In genomic region chr12:94795913-94796615, GRCm38 (mm10) we compare ENCODE assay signal across 22 mouse cellular contexts.
DNase-seq lines count a peak whose midpoint lies in the region; ATAC-seq lines count a peak whose summit lies in the region.
"Had no signal": no experiment of that assay in that cellular context is flagged by ENCODE, and none has a peak within 500 bp of the region (broad histone marks: within the 10 kb centered on the region; RNA-seq: fewer than 3 reads in every experiment).

No protein-coding gene starts in this region.

- H3K27ac ChIP-seq in kidney, embryonic 14.5 days (ENCODE audit: low read depth, low read length): no peak overlapping the region
- H3K27ac ChIP-seq in embryonic facial prominence, embryonic 11.5 days (replicated peaks; ENCODE audit: low read depth, low read length): no peak overlapping the region
- H3K27ac ChIP-seq in heart, embryonic 11.5 days (ENCODE audit: low read depth, low read length): no peak overlapping the region
- H3K27ac ChIP-seq: embryonic facial prominence, embryonic 15.5 days; forebrain, embryonic 10.5 days; heart, embryonic 10.5 days; heart, embryonic 15.5 days; hindbrain, embryonic 15.5 days had no signal

- H3K27me3 ChIP-seq in kidney, embryonic 14.5 days (ENCODE audit: control insufficient read depth, insufficient read depth, low read length): no peaks in the 10 kb centered on the region
- H3K27me3 ChIP-seq in embryonic facial prominence, embryonic 11.5 days (ENCODE audit: control insufficient read depth, insufficient read depth, low read length): no peaks in the 10 kb centered on the region
- H3K27me3 ChIP-seq in heart, embryonic 11.5 days (ENCODE audit: control insufficient read depth, insufficient read depth, low read length): no peaks in the 10 kb centered on the region
- H3K27me3 ChIP-seq: embryonic facial prominence, embryonic 15.5 days; heart, embryonic 15.5 days; hindbrain, embryonic 15.5 days had no signal

- ATAC-seq in kidney, embryonic 14.5 days (ENCODE audit: low FRiP score, low TSS enrichment): peak; percentile 78; the same call in 1 of the 2 replicates
- ATAC-seq in embryonic facial prominence, embryonic 11.5 days (replicated peaks; ENCODE audit: insufficient number of reproducible peaks, low FRiP score, low TSS enrichment, low read depth): no peak
- no peak for ATAC-seq in heart, embryonic 11.5 days (replicated peaks; ENCODE audit: insufficient number of reproducible peaks, low FRiP score, low TSS enrichment)
- ATAC-seq: forebrain, embryonic 14.5 days; inflammation-experienced regulatory T-cells, adult 6 months had no signal

- H3K4me2 ChIP-seq in kidney, embryonic 14.5 days (replicated peaks; ENCODE audit: low read depth, low read length): no peak overlapping the region
- H3K4me2 ChIP-seq in embryonic facial prominence, embryonic 11.5 days (ENCODE audit: low read depth, low read length): no peak overlapping the region
- H3K4me2 ChIP-seq in heart, embryonic 11.5 days: no peak overlapping the region
- H3K4me2 ChIP-seq: embryonic facial prominence, embryonic 15.5 days; heart, embryonic 15.5 days; hindbrain, embryonic 15.5 days had no signal

- no peak overlapping the region for H3K9ac ChIP-seq in kidney, embryonic 14.5 days (ENCODE audit: low read depth, low read length)
- H3K9ac ChIP-seq in embryonic facial prominence, embryonic 11.5 days (replicated peaks; ENCODE audit: low read length): no peak overlapping the region
- no peak overlapping the region for H3K9ac ChIP-seq in heart, embryonic 11.5 days (ENCODE audit: low read depth, low read length)
- H3K9ac ChIP-seq: embryonic facial prominence, embryonic 15.5 days; heart, embryonic 15.5 days; hindbrain, embryonic 15.5 days had no signal

- no peak overlapping the region for H3K4me3 ChIP-seq in kidney, embryonic 14.5 days (ENCODE audit: low read length)
- no peak overlapping the region for H3K4me3 ChIP-seq in embryonic facial prominence, embryonic 11.5 days (ENCODE audit: low read depth, low read length)
- no peak overlapping the region for H3K4me3 ChIP-seq in heart, embryonic 11.5 days (ENCODE audit: low read depth, low read length)
- H3K4me3 ChIP-seq: embryonic facial prominence, embryonic 15.5 days; erythroblast, embryonic 14.5 days; forebrain, embryonic 10.5 days; heart, embryonic 10.5 days; heart, embryonic 15.5 days; hindbrain, embryonic 15.5 days had no signal

- whole genome bisulfite sequencing in kidney, embryonic 14.5 days: 29% methylated on average over 5 of the region's 5 CpGs
- 18% methylated on average over 5 of the region's 5 CpGs for WGBS in embryonic facial prominence, embryonic 11.5 days
- WGBS in heart, embryonic 11.5 days (ENCODE audit: insufficient replicate concordance): 53% methylated on average over 5 of the region's 5 CpGs

- H3K4me1 ChIP-seq in kidney, embryonic 14.5 days (ENCODE audit: control insufficient read depth, insufficient read depth, low read length): no peaks in the 10 kb centered on the region
- no peaks in the 10 kb centered on the region for H3K4me1 ChIP-seq in embryonic facial prominence, embryonic 11.5 days (ENCODE audit: control insufficient read depth, insufficient read depth, low read length)
- no peaks in the 10 kb centered on the region for H3K4me1 ChIP-seq in heart, embryonic 11.5 days (ENCODE audit: control insufficient read depth, insufficient read depth, low read length)
- H3K4me1 ChIP-seq: embryonic facial prominence, embryonic 15.5 days; forebrain, embryonic 10.5 days; heart, embryonic 10.5 days; heart, embryonic 15.5 days; hindbrain, embryonic 15.5 days had no signal

- H3K36me3 ChIP-seq in kidney, embryonic 14.5 days (ENCODE audit: control insufficient read depth, insufficient read depth, low read length): no peaks in the 10 kb centered on the region
- H3K36me3 ChIP-seq in embryonic facial prominence, embryonic 11.5 days (replicated peaks; ENCODE audit: control insufficient read depth, insufficient read depth, low read depth, low read length): no peaks in the 10 kb centered on the region
- H3K36me3 ChIP-seq in heart, embryonic 11.5 days (ENCODE audit: control insufficient read depth, insufficient read depth, low read length): no peaks in the 10 kb centered on the region
- H3K36me3 ChIP-seq: embryonic facial prominence, embryonic 15.5 days; forebrain, embryonic 10.5 days; heart, embryonic 10.5 days; heart, embryonic 15.5 days; hindbrain, embryonic 15.5 days had no signal

- H3K9me3 ChIP-seq in kidney, embryonic 14.5 days (ENCODE audit: control insufficient read depth, low read length): no peaks in the 10 kb centered on the region
- H3K9me3 ChIP-seq in embryonic facial prominence, embryonic 11.5 days (replicated peaks; ENCODE audit: control insufficient read depth, low read length): no peaks in the 10 kb centered on the region
- no peaks in the 10 kb centered on the region for H3K9me3 ChIP-seq in heart, embryonic 11.5 days (replicated peaks; ENCODE audit: control insufficient read depth, low read length)
- H3K9me3 ChIP-seq: embryonic facial prominence, embryonic 15.5 days; forebrain, embryonic 10.5 days; heart, embryonic 10.5 days; heart, embryonic 15.5 days; hindbrain, embryonic 15.5 days had no signal

- no peak for DNase-seq in kidney, postnatal 10 days
- DNase-seq in embryo, embryonic 10.5 days (ENCODE audit: low spot score): peak; percentile 54
- peak; percentile 69 for DNase-seq in embryonic facial prominence, embryonic 11.5 days (ENCODE audit: low spot score)
- peak; percentile 26 for DNase-seq in mesoderm, embryonic 11.5 days (ENCODE audit: low read depth, low spot score)
- no peak for DNase-seq in lung, postnatal 4 days
- DNase-seq: adrenal gland, postnatal 14 days; cerebellum, adult 11-12 months; cerebellum, adult 9-11 months; cerebellum, postnatal 36 days; gastrocnemius, postnatal 36 days; heart, adult 11 months; heart, postnatal 14 days had no signal

Comparison
In these comparisons a context has a peak if more than half of its experiments do, and no peak if none do; other contexts are left out.
1. DNase-seq: peak in embryo, embryonic 10.5 days (single experiment), embryonic facial prominence, embryonic 11.5 days (single experiment) and mesoderm, embryonic 11.5 days (single experiment); none in kidney, postnatal 10 days (single experiment) and lung, postnatal 4 days (0 of 2).